Mouse (Mus musculus) frontal cortex, postnatal 14 days (tissue): ENCODE results near the gene Dspp.

ENCODE experiments used
- DNase-seq, 2 experiments: peaks; one replicate each; pipeline ENCODE4 v3.0.0; 2022; ENCODE audit warnings: low spot score in 2 of 2

The Dspp gene

GRCm38 (mm10) chr5:104170412-104170811 is at the start of gene Dspp:
Gene Dspp (plus strand): TSS chr5:104170712.
- no peak for DNase-seq

GRCm38 (mm10) chr5:104124016-104124658 is 46.4 kb upstream of the Dspp start:
- no peak for DNase-seq

- DNase-seq, result no peak
Measured at GRCm38 (mm10) chr5:104126561-104127320, 43.8 kb upstream of the Dspp start.

- DNase-seq, result no peak
Measured at GRCm38 (mm10) chr5:104127351-104127750, 43.2 kb upstream of the Dspp start.

GRCm38 (mm10) chr5:104128281-104129031 is 42.1 kb upstream of the Dspp start:
- DNase-seq, result no peak

GRCm38 (mm10) chr5:104130891-104131290 is 39.6 kb upstream of the Dspp start:
- no peak for DNase-seq

GRCm38 (mm10) chr5:104131544-104131943 is 39.0 kb upstream of the Dspp start:
- DNase-seq, result no peak

- DNase-seq, result no peak
Measured at GRCm38 (mm10) chr5:104133752-104134151, 36.8 kb upstream of the Dspp start.

GRCm38 (mm10) chr5:104137920-104138541 is 32.5 kb upstream of the Dspp start:
- no peak for DNase-seq

- no peak for DNase-seq
Measured at GRCm38 (mm10) chr5:104141067-104141466, 29.4 kb upstream of the Dspp start.

GRCm38 (mm10) chr5:104144057-104144456 is 26.5 kb upstream of the Dspp start:
- no peak for DNase-seq

- no peak for DNase-seq
Measured at GRCm38 (mm10) chr5:104149349-104149748, 21.2 kb upstream of the Dspp start.

GRCm38 (mm10) chr5:104150196-104150595 is 20.3 kb upstream of the Dspp start:
- DNase-seq, result no peak

- no peak for DNase-seq
Measured at GRCm38 (mm10) chr5:104157701-104158100, 12.8 kb upstream of the Dspp start.

- DNase-seq, result peak; percentile 28 to 37
Measured at GRCm38 (mm10) chr5:104158332-104159052, 12.0 kb upstream of the Dspp start.

- no peak for DNase-seq
Measured at GRCm38 (mm10) chr5:104160581-104160980, 9.9 kb upstream of the Dspp start.

GRCm38 (mm10) chr5:104161390-104161789 is 9.1 kb upstream of the Dspp start:
- no peak for DNase-seq

- DNase-seq, result no peak
Measured at GRCm38 (mm10) chr5:104163536-104163935, 7.0 kb upstream of the Dspp start.

GRCm38 (mm10) chr5:104173094-104173493 is 2.6 kb downstream of the Dspp start:
- peak in 1 of 2 experiments; percentile 23 for DNase-seq

GRCm38 (mm10) chr5:104183743-104184142 is 13.2 kb downstream of the Dspp start:
- DNase-seq, result no peak

GRCm38 (mm10) chr5:104187281-104187680 is 16.8 kb downstream of the Dspp start:
- DNase-seq, result no peak
